Mouse (Mus musculus): ENCODE measurements at regions not wholly inside any gene's neighbourhood (a gene's known extent, or its start where the extent isn't known, plus 50 kb on each side); places are given as distances from the start of the nearest gene placed in this dataset.

DNA sequence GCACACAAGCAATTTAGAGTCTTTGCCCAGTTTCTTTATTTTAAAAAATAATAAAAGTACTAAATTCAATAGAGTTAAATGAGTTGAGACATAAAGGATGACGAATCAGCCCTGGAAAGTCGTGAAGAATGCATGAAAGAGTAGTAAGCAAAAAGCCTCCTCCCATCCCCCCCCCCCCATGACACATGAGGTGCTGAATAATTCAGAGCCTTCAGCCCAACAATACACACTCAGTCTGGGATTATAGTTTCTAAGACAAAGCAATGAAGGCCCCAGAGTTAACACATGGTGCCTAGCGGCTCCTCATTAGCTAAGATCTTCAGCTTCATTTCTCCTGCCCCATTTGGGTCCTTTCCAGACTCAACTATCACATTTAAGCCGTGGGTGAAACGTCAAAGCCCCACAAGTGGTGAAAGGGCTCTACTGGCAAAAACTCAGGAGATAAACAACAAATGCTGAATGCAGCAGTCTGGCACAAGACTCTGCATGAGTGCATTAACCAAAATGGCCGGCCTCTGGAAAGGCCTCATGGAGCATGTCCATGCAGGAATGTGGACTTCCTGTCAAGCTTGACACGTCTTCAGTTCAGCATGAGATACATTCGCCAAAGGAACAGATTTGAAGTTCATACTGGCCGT, 560.9 kb upstream of the Gm26657 start:
- DNase-seq (ENCODE audit: low spot score) = no peak
- TF ChIP-seq EP300 (optimal IDR thresholded peaks at IDR 0.05) (no peak), CTCF (IDR thresholded peaks at IDR 0.05; ENCODE audit: low read depth) (no peak)
- H3K9me3 ChIP-seq (ENCODE audit: control insufficient read depth, low read length) = no peaks in the 10 kb centered on the region
- no peak overlapping the region for H3K4me2 ChIP-seq (replicated peaks; ENCODE audit: low read depth)
- no peaks in the 10 kb centered on the region for H3K4me1 ChIP-seq (replicated peaks; ENCODE audit: control insufficient read depth, insufficient read depth)
- ATAC-seq (ENCODE audit: low FRiP score, low TSS enrichment) = no peak
- H3K27ac ChIP-seq (replicated peaks) = no peak overlapping the region
- no peaks in the 10 kb centered on the region for H3K36me3 ChIP-seq (ENCODE audit: control insufficient read depth, insufficient read depth, low read length)
- H3K27me3 ChIP-seq (ENCODE audit: control insufficient read depth, insufficient read depth, low read length) = no peaks in the 10 kb centered on the region
- H3K4me3 ChIP-seq (ENCODE audit: low read depth, low read length) = no peak overlapping the region
- 55% methylated on average over 9 of the region's 9 CpGs for WGBS
- no peak overlapping the region for H3K9ac ChIP-seq (ENCODE audit: low read length)

GRCm38 (mm10) chr4:56161257-56161594, 578.6 kb upstream of the Gm26657 start:
- ATAC-seq (ENCODE audit: low FRiP score, low TSS enrichment) = no peak
- H3K9ac ChIP-seq (ENCODE audit: low read length) = no peak overlapping the region
- no peaks in the 10 kb centered on the region for H3K9me3 ChIP-seq (ENCODE audit: control insufficient read depth, low read length)
- H3K4me3 ChIP-seq (ENCODE audit: low read depth, low read length) = no peak overlapping the region
- H3K27me3 ChIP-seq (ENCODE audit: control insufficient read depth, insufficient read depth, low read length) = no peaks in the 10 kb centered on the region
- TF ChIP-seq EP300 (optimal IDR thresholded peaks at IDR 0.05) = no peak
- no peaks in the 10 kb centered on the region for H3K4me1 ChIP-seq (replicated peaks; ENCODE audit: control insufficient read depth, insufficient read depth)
- WGBS = 51% methylated on average over 3 of the region's 3 CpGs
- H3K36me3 ChIP-seq (ENCODE audit: control insufficient read depth, insufficient read depth, low read length) = no peaks in the 10 kb centered on the region
- DNase-seq (ENCODE audit: low spot score) = no peak
- H3K27ac ChIP-seq (replicated peaks) = no peak overlapping the region
- H3K4me2 ChIP-seq (replicated peaks; ENCODE audit: low read depth) = no peak overlapping the region

DNA sequence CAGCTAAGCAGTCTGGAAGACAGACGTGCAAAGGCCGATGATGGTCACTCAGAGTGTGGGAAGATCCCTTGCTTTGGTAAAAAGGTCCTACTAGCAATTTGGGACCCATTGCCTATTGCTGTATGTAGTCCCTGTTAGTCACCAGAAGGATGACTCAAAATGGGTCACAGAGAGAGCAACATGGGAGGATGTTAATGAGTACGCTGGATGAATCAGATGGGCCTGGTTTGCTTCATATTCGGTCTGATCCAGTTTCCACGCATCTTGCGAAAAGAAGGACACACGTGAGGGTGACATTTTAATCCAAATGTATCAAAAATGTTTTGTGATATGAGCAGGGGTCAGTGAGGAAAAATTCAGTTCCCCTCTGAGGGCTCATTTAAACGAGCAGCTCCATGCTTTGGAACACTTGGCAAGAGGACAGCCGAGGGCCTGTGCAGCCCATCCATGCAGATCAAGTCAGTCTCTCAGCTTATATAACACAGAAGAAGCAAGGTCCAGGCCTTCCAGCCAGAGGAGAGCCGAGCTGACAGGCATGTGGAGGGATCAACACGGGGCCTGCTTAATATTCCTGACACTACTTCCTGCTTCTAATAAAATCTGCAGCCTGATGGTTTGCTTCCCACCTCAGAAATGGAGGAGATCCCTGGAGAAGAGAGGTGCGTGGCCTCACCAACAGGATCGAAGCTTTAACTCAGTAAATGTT, 579.2 kb upstream of the Gm26657 start:
- no peak for DNase-seq (ENCODE audit: low spot score)
- 74% methylated on average over 13 of the region's 13 CpGs for WGBS
- H3K4me2 ChIP-seq (replicated peaks; ENCODE audit: low read depth) = no peak overlapping the region
- ATAC-seq (ENCODE audit: low FRiP score, low TSS enrichment) = no peak
- no peak overlapping the region for H3K9ac ChIP-seq (ENCODE audit: low read length)
- H3K4me3 ChIP-seq (ENCODE audit: low read depth, low read length) = no peak overlapping the region
- H3K9me3 ChIP-seq (ENCODE audit: control insufficient read depth, low read length) = no peaks in the 10 kb centered on the region
- H3K27ac ChIP-seq (replicated peaks) = no peak overlapping the region
- H3K36me3 ChIP-seq (ENCODE audit: control insufficient read depth, insufficient read depth, low read length) = no peaks in the 10 kb centered on the region
- no peak for TF ChIP-seq CTCF (IDR thresholded peaks at IDR 0.05; ENCODE audit: low read depth)
- H3K4me1 ChIP-seq (replicated peaks; ENCODE audit: control insufficient read depth, insufficient read depth) = no peaks in the 10 kb centered on the region
- no peaks in the 10 kb centered on the region for H3K27me3 ChIP-seq (ENCODE audit: control insufficient read depth, insufficient read depth, low read length)

- no peak for TF ChIP-seq CTCF (IDR thresholded peaks at IDR 0.05; ENCODE audit: low read depth)
- no peak for TF ChIP-seq EP300 (optimal IDR thresholded peaks at IDR 0.05)
- no peak overlapping the region for H3K4me2 ChIP-seq (replicated peaks; ENCODE audit: low read depth)
- H3K27me3 ChIP-seq (ENCODE audit: control insufficient read depth, insufficient read depth, low read length) = no peaks in the 10 kb centered on the region
- DNase-seq (ENCODE audit: low spot score) (no peak), ATAC-seq (ENCODE audit: low FRiP score, low TSS enrichment) (no peak)
- no peaks in the 10 kb centered on the region for H3K4me1 ChIP-seq (replicated peaks; ENCODE audit: control insufficient read depth, insufficient read depth)
- H3K36me3 ChIP-seq (ENCODE audit: control insufficient read depth, insufficient read depth, low read length) = no peaks in the 10 kb centered on the region
- no peaks in the 10 kb centered on the region for H3K9me3 ChIP-seq (ENCODE audit: control insufficient read depth, low read length)
- no peak overlapping the region for H3K27ac ChIP-seq (replicated peaks)
- 44% methylated on average over 3 of the region's 3 CpGs for WGBS
- H3K9ac ChIP-seq (ENCODE audit: low read length) = no peak overlapping the region
- H3K4me3 ChIP-seq (ENCODE audit: low read depth, low read length) = no peak overlapping the region
Measured at GRCm38 (mm10) chr4:56157521-56158065, 582.3 kb upstream of the Gm26657 start.

GRCm38 (mm10) chr4:56150716-56151115, 589.2 kb upstream of the Gm26657 start:
- Histone ChIP-seq H3K36me3 (ENCODE audit: control insufficient read depth, insufficient read depth, low read length) (no peaks in the 10 kb centered on the region), H3K4me2 (replicated peaks; ENCODE audit: low read depth) (no peak overlapping the region), H3K27ac (replicated peaks) (no peak overlapping the region), H3K27me3 (ENCODE audit: control insufficient read depth, insufficient read depth, low read length) (no peaks in the 10 kb centered on the region), H3K9ac (ENCODE audit: low read length) (no peak overlapping the region), H3K4me3 (ENCODE audit: low read depth, low read length) (no peak overlapping the region), H3K4me1 (replicated peaks; ENCODE audit: control insufficient read depth, insufficient read depth) (no peaks in the 10 kb centered on the region), H3K9me3 (ENCODE audit: control insufficient read depth, low read length) (no peaks in the 10 kb centered on the region)
- no peak for DNase-seq (ENCODE audit: low spot score)
- TF ChIP-seq CTCF (IDR thresholded peaks at IDR 0.05; ENCODE audit: low read depth) (no peak), EP300 (optimal IDR thresholded peaks at IDR 0.05) (no peak)
- no peak for ATAC-seq (ENCODE audit: low FRiP score, low TSS enrichment)
- WGBS = 97% methylated on average over 1 of the region's 1 CpGs

DNA sequence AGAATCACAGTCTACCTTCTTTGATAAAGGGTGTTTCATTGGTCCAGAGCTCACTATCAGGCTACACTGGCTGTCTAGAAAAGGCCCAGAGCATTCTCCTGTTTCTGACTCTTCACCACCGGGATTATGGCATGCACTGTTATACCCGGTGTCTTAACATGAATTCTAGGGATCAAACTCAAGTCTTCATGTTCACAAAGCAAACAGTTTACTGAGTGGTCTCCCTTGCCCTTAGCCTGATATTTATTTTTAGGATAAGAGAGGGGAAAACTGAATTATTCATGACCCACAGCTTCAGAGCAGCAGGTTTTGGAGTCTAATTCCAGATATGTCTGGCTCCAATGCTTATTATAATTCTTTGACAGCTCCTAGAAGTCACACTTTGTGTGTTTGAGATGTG, 596.0 kb upstream of the Gm26657 start:
- Histone ChIP-seq H3K9me3 (ENCODE audit: control insufficient read depth, low read length) (no peaks in the 10 kb centered on the region), H3K36me3 (ENCODE audit: control insufficient read depth, insufficient read depth, low read length) (no peaks in the 10 kb centered on the region), H3K9ac (ENCODE audit: low read length) (no peak overlapping the region), H3K27ac (replicated peaks) (no peak overlapping the region), H3K4me1 (replicated peaks; ENCODE audit: control insufficient read depth, insufficient read depth) (no peaks in the 10 kb centered on the region), H3K4me3 (ENCODE audit: low read depth, low read length) (no peak overlapping the region), H3K4me2 (replicated peaks; ENCODE audit: low read depth) (no peak overlapping the region), H3K27me3 (ENCODE audit: control insufficient read depth, insufficient read depth, low read length) (no peaks in the 10 kb centered on the region)
- no peak for TF ChIP-seq CTCF (IDR thresholded peaks at IDR 0.05; ENCODE audit: low read depth)
- no peak for TF ChIP-seq EP300 (optimal IDR thresholded peaks at IDR 0.05)
- no peak for ATAC-seq (ENCODE audit: low FRiP score, low TSS enrichment)
- WGBS = 84% methylated on average over 2 of the region's 2 CpGs
- DNase-seq (ENCODE audit: low spot score) = no peak

Measured in stomach, postnatal 0 days (tissue).